Mouse (Mus musculus): ENCODE data around the gene Csnk2a2. TPM values are rescaled to one million over a fixed set of nuclear protein-coding genes. Genes with fewer than 3 reads are reported as not detected.
A peak's percentile ranks its signal among the peaks of the same experiment; 100 is the strongest.

The Csnk2a2 gene
- polyA plus RNA-seq, 1 experiment, result 37.6 TPM

GRCm38 (mm10) chr8:95439421-95439820 lies 50.4 kb downstream of the Csnk2a2 start:
- no peak overlapping the region for H3K27ac ChIP-seq (ENCODE audit: insufficient read depth, low read length)
- H3K4me1 ChIP-seq (ENCODE audit: control insufficient read depth, insufficient read depth, low read length), result no peaks in the 10 kb centered on the region
- WGBS, result 96% methylated on average over 2 of the region's 2 CpGs
- H3K4me3 ChIP-seq (replicated peaks; ENCODE audit: insufficient read depth, low read depth, low read length), result no peak overlapping the region
- H3K27me3 ChIP-seq (ENCODE audit: control insufficient read depth, insufficient read depth, low read length), result no peaks in the 10 kb centered on the region
- TF ChIP-seq CTCF (IDR thresholded peaks at IDR 0.05; ENCODE audit: borderline replicate concordance, insufficient read depth, low read depth, low read length) (no peak), POLR2A (IDR thresholded peaks at IDR 0.05; ENCODE audit: borderline replicate concordance, insufficient read depth, low read length) (no peak)
- no peak for DNase-seq

GRCm38 (mm10) chr8:95437341-95437992 lies 52.4 kb downstream of the Csnk2a2 start:
- no peak for DNase-seq
- peaks cover 5% of the 10 kb centered on the region; the same call in 1 of the 2 replicates for H3K4me1 ChIP-seq (ENCODE audit: control insufficient read depth, insufficient read depth, low read length)
- 43% methylated on average over 5 of the region's 5 CpGs for WGBS
- TF ChIP-seq POLR2A (IDR thresholded peaks at IDR 0.05; ENCODE audit: borderline replicate concordance, insufficient read depth, low read length) (no peak), CTCF (IDR thresholded peaks at IDR 0.05; ENCODE audit: borderline replicate concordance, insufficient read depth, low read depth, low read length) (no peak)
- no peak overlapping the region for H3K4me3 ChIP-seq (replicated peaks; ENCODE audit: insufficient read depth, low read depth, low read length)
- no peaks in the 10 kb centered on the region for H3K27me3 ChIP-seq (ENCODE audit: control insufficient read depth, insufficient read depth, low read length)
- no peak overlapping the region for H3K27ac ChIP-seq (ENCODE audit: insufficient read depth, low read length)

- DNase-seq, result no peak
- Histone ChIP-seq H3K27me3 (ENCODE audit: control insufficient read depth, insufficient read depth, low read length) (no peaks in the 10 kb centered on the region), H3K27ac (ENCODE audit: insufficient read depth, low read length) (no peak overlapping the region), H3K4me1 (ENCODE audit: control insufficient read depth, insufficient read depth, low read length) (peaks cover 11% of the 10 kb centered on the region), H3K4me3 (replicated peaks; ENCODE audit: insufficient read depth, low read depth, low read length) (no peak overlapping the region)
- 94% methylated on average over 3 of the region's 3 CpGs for WGBS
- TF ChIP-seq POLR2A (IDR thresholded peaks at IDR 0.05; ENCODE audit: borderline replicate concordance, insufficient read depth, low read length), result no peak
- no peak for TF ChIP-seq CTCF (IDR thresholded peaks at IDR 0.05; ENCODE audit: borderline replicate concordance, insufficient read depth, low read depth, low read length)
These were observed 53.9 kb downstream of the Csnk2a2 start for GRCm38 (mm10) chr8:95435930-95436329.

- no peaks in the 10 kb centered on the region for H3K27me3 ChIP-seq (ENCODE audit: control insufficient read depth, insufficient read depth, low read length)
- H3K4me3 ChIP-seq (replicated peaks; ENCODE audit: insufficient read depth, low read depth, low read length), result no peak overlapping the region
- H3K27ac ChIP-seq (ENCODE audit: insufficient read depth, low read length), result no peak overlapping the region
- peaks cover 11% of the 10 kb centered on the region for H3K4me1 ChIP-seq (ENCODE audit: control insufficient read depth, insufficient read depth, low read length)
- WGBS, result 93% methylated on average over 9 of the region's 9 CpGs
- peak in 1 of 2 experiments; percentile 11 for DNase-seq
- TF ChIP-seq POLR2A (IDR thresholded peaks at IDR 0.05; ENCODE audit: borderline replicate concordance, insufficient read depth, low read length) (no peak), CTCF (IDR thresholded peaks at IDR 0.05; ENCODE audit: borderline replicate concordance, insufficient read depth, low read depth, low read length) (no peak)
These were observed 54.4 kb downstream of the Csnk2a2 start for GRCm38 (mm10) chr8:95435471-95435870.

GRCm38 (mm10) chr8:95434686-95435439 lies 55.0 kb downstream of the Csnk2a2 start, which contains the start of gene Cfap20:
TSS of gene Cfap20 (minus strand) at chr8:95434869.
- Histone ChIP-seq H3K4me1 (ENCODE audit: control insufficient read depth, insufficient read depth, low read length) (peaks cover 11% of the 10 kb centered on the region), H3K27ac (ENCODE audit: insufficient read depth, low read length) (peak within 1 kb of the TSS; percentile 86), H3K27me3 (ENCODE audit: control insufficient read depth, insufficient read depth, low read length) (no peaks in the 10 kb centered on the region), H3K4me3 (replicated peaks; ENCODE audit: insufficient read depth, low read depth, low read length) (peak within 1 kb of the TSS; percentile 95)
- peak; percentile 99 to 100 for DNase-seq
- no peak for TF ChIP-seq CTCF (IDR thresholded peaks at IDR 0.05; ENCODE audit: borderline replicate concordance, insufficient read depth, low read depth, low read length)
- peak; percentile 74; the same call in 1 of the 2 replicates for TF ChIP-seq POLR2A (IDR thresholded peaks at IDR 0.05; ENCODE audit: borderline replicate concordance, insufficient read depth, low read length)
- WGBS, result under 1% methylated on average over 49 of the region's 51 CpGs

GRCm38 (mm10) chr8:95434233-95434632 lies 55.6 kb downstream of the Csnk2a2 start:
- DNase-seq, result no peak
- peaks cover 15% of the 10 kb centered on the region for H3K4me1 ChIP-seq (ENCODE audit: control insufficient read depth, insufficient read depth, low read length)
- WGBS, result under 1% methylated on average over 25 of the region's 25 CpGs
- H3K27me3 ChIP-seq (ENCODE audit: control insufficient read depth, insufficient read depth, low read length), result no peaks in the 10 kb centered on the region
- peak overlapping the region; percentile 86 for H3K27ac ChIP-seq (ENCODE audit: insufficient read depth, low read length)
- H3K4me3 ChIP-seq (replicated peaks; ENCODE audit: insufficient read depth, low read depth, low read length), result peak overlapping the region; percentile 95
- TF ChIP-seq POLR2A (IDR thresholded peaks at IDR 0.05; ENCODE audit: borderline replicate concordance, insufficient read depth, low read length), result no peak
- no peak for TF ChIP-seq CTCF (IDR thresholded peaks at IDR 0.05; ENCODE audit: borderline replicate concordance, insufficient read depth, low read depth, low read length)

GRCm38 (mm10) chr8:95433124-95433523 lies 56.7 kb downstream of the Csnk2a2 start:
- H3K4me1 ChIP-seq (ENCODE audit: control insufficient read depth, insufficient read depth, low read length), result peaks cover 17% of the 10 kb centered on the region

More at GRCm38 (mm10) chr8:95433124-95433523, 56.7 kb downstream of the Csnk2a2 start:
- H3K27ac ChIP-seq (ENCODE audit: insufficient read depth, low read length), result no peak overlapping the region
- no peaks in the 10 kb centered on the region for H3K27me3 ChIP-seq (ENCODE audit: control insufficient read depth, insufficient read depth, low read length)
- TF ChIP-seq CTCF (IDR thresholded peaks at IDR 0.05; ENCODE audit: borderline replicate concordance, insufficient read depth, low read depth, low read length) (no peak), POLR2A (IDR thresholded peaks at IDR 0.05; ENCODE audit: borderline replicate concordance, insufficient read depth, low read length) (no peak)
- DNase-seq, result no peak
- 26% methylated on average over 4 of the region's 4 CpGs for WGBS
- peak overlapping the region; percentile 95 for H3K4me3 ChIP-seq (replicated peaks; ENCODE audit: insufficient read depth, low read depth, low read length)
